Mouse (Mus musculus) mouse trophoblast stem cell (cell line): ENCODE results near the gene Urad.

ENCODE experiments used
- in situ Hi-C, 2 experiments: fragments of 300-500 bp; cut with MseI, MboI; formaldehyde crosslinking; loops; 2 replicates in 1 of 2; 3 replicates in 1 of 2; pipeline ENCODE4 v1.15.1; 2025

The Urad gene

DNA sequence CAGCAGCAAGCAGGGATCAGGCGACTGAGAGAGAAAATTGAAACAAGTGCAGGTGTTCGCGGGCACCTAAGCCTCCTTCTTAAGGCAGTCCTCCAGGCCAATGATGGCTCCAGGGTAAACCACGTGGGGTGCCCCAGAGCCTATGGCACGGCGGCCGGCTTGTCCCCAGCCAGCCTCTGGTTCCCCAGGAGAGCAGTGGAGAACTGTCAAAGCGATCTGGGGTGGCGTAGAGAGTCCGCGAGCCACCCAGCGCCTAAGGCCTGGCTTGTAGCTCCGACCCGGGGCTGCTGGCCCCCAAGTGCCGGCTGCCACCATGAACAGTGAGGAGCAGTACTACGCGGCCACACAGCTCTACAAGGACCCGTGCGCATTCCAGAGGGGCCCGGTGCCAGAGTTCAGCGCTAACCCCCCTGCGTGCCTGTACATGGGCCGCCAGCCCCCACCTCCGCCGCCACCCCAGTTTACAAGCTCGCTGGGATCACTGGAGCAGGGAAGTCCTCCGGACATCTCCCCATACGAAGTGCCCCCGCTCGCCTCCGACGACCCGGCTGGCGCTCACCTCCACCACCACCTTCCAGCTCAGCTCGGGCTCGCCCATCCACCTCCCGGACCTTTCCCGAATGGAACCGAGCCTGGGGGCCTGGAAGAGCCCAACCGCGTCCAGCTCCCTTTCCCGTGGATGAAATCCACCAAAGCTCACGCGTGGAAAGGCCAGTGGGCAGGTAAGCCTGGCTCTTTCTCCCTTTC, 52.1 kb downstream of the Urad start, which contains the start of gene Pdx1:
TSS of gene Pdx1 (plus strand) at position 34 of the 747 bp plus-strand sequence.
- in situ Hi-C loops, result no loop called here

GRCm38 (mm10) chr5:147269371-147269770, 52.9 kb downstream of the Urad start:
- in situ Hi-C loops, result no loop called here

GRCm38 (mm10) chr5:147268728-147269127, 53.5 kb downstream of the Urad start:
- in situ Hi-C loops, result no loop called here

DNA sequence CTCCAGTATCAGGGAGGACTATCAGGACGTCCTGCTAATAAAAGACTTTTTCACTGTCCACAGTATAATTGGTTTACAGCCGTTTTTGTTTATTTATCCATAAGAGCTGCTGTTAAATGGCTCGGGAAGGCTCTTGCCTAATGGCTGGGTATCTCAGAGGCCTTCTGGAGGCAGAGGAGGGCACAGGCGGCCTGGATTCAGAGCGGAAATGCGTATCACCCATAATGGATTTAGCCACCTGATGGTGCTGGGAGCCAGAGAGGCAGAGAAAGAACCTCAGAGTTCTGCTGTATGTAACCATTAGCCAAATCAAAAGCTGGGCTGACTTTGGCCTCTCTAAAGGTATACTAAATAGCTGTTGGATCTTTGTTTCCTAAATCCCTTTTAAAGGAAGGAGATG, 54.8 kb downstream of the Urad start:
- in situ Hi-C loops, result no loop called here
